Mouse (Mus musculus): ENCODE data around the gene Gm49361.
"Not testable (repeated sequence)": the region's sequence is repeated elsewhere in the genome, so short reads cannot be mapped to it uniquely, and the experiment has no call there.

The Gm49361 gene

GRCm38 (mm10) chr14:57690681-57691080 lies 55.2 kb downstream of the Gm49361 start:
- DNase-seq (ENCODE audit: low spot score in 2 of 2), result no peak

GRCm38 (mm10) chr14:57688066-57688465 lies 57.8 kb downstream of the Gm49361 start:
- not testable (repeated sequence) for DNase-seq (ENCODE audit: low spot score in 2 of 2)

- DNase-seq (ENCODE audit: low spot score in 2 of 2), result no peak
These were observed 58.5 kb downstream of the Gm49361 start for GRCm38 (mm10) chr14:57687441-57687840.

GRCm38 (mm10) chr14:57686647-57687046 lies 59.3 kb downstream of the Gm49361 start:
- no peak for DNase-seq (ENCODE audit: low spot score in 2 of 2)

DNA sequence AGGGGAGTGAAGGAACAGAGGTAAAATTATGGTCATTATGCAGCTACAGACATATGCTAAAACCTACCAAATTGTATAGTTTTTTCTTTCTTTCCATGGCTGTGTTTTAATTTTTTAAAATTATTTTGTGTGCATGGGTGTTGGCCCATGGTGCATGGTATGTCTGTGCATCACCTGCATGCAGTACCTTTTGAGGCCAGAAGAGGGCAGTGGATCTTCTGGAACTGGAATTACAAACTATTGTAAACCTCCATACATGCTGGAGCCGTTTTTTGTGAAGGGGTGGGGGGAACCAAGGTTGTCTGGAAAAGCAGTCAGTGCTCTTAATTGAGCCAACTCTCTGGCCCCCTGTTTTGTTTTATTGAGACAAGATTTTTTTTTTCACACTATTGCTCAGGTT lies 61.3 kb downstream of the Gm49361 start:
- peak in 1 of 2 experiments; percentile 49 for DNase-seq (ENCODE audit: low spot score in 2 of 2)

DNA sequence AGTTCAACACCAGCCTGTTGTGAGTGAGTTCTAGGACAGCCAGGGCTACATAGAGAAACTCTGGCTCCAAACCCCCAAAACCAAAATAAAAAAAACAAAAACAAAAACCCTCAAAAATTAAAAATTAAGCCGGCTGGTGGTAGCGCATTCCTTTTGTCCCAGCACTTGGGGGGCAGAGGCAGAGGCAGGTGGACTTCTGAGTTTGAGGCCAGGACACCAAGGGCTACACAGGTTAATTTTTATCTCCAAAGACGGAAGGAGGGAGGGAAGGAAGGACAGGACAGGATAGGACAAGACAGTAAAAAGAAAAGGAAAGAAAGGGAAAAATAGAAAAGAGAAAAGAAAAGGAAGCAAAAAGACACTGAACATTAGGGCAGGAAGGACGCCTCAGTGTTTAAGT lies 63.2 kb downstream of the Gm49361 start:
- no peak for DNase-seq (ENCODE audit: low spot score in 2 of 2)

- DNase-seq (ENCODE audit: low spot score in 2 of 2), result peak; percentile 66 to 82
These were observed 65.9 kb downstream of the Gm49361 start for GRCm38 (mm10) chr14:57679958-57680535.

DNA sequence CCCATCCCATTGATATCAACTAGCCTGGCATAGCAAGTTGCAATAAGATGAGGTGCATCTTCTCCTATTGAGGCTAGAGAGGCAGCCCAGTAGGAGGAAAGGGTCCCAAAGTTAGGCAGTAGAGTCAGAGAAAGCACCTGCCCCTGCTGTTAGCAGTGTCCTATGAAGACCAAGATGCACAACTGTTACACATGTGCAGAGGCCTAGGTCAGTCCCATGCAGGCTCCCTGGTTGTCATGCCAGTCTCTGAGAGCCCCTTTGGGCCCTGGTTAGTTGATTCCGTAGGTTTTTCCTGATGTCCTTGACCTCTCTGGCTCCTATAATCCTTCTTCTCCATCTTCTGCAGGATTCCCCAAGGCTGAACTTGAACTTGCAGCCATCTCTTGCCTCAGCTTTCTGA lies 66.4 kb downstream of the Gm49361 start:
- no peak for DNase-seq (ENCODE audit: low spot score in 2 of 2)

GRCm38 (mm10) chr14:57675481-57675880 lies 70.4 kb downstream of the Gm49361 start:
- no peak for DNase-seq (ENCODE audit: low spot score in 2 of 2)

DNA sequence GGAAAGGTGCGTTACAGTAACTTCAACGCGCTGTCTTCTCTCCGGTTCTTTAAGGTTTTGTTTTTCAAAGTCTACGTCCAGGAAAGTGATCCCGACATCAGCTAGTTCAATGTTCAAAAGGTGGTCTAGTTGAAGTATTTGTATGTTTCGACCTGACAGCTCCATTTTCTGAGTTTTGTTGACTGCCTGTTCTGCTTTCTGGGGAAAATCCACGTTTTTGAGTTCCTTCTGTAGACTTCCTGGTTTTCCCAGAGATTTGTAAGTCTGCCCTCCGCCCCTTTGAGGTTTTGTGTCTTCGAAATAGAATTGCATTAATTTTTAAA lies 80.3 kb downstream of the Gm49361 start:
- DNase-seq (ENCODE audit: low spot score in 2 of 2), result no peak

- peak; percentile 68 to 84 for DNase-seq (ENCODE audit: low spot score in 2 of 2)
These were observed 80.9 kb downstream of the Gm49361 start, which contains the start of gene Xpo4 for GRCm38 (mm10) chr14:57664822-57665627. Xpo4 (minus strand) TSS chr14:57665430.

DNA sequence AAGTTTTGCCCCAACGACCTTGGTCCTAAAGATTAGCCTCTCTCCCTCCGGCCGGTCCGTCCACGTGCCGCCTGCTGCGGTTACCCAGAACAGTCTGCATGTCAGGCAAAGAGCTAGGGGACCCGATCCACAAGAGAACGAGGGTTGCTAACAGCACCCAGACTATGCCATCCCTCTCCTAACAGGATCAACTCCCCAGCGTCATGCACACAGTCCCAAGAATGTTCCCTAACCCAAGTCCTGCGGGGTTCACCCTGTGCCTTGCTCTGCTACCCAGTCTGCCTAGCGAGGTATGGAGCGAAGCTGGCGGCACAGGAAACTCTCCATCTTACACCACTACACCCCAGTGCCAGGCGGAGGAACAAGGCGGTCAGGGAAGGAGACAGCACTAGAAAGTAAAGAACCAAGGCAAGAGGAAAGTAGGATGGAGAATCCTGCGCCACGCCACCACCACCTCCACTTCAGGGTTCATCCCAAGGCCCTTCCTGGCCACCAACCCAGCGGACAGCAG lies 81.5 kb downstream of the Gm49361 start:
- DNase-seq (ENCODE audit: low spot score in 2 of 2), result no peak

DNA sequence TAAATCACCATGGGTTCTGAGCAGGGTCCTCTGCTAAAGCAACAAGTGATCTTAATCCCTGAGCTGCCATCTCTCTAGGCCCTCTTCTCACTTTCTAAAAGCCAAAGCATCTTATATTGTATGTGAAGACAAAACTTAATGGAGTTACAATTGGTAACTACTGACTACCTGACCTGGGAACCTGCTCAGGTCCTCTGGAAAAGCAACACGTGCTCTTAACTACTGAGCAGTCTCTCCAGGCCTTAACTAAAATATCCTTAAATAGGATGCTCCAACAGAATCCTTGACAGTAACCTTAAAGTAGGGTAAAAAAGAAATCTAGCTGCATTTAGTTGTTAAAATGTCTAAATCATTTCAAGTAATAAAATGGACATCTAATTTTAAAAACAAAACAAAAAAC lies 82.3 kb downstream of the Gm49361 start:
- no peak for DNase-seq (ENCODE audit: low spot score in 2 of 2)

GRCm38 (mm10) chr14:57658301-57658700 lies 87.6 kb downstream of the Gm49361 start:
- no peak for DNase-seq (ENCODE audit: low spot score in 2 of 2)

DNA sequence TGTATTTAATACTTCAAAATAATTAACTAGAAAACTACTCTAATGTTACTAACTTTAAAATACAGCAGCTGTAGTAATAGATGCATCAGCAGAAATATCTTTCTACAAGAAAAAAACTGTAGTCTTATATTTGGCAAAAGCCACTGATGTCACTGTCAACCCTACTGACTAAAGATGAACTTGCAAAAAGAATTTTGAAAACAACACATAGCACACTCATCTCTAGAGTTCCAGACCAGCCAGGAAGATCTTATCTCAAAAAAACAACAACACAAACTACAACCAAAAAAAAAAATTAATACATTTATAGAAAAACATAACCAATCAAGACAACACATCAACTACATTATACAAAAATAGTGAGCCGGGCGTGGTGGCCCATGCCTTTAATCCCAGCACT lies 88.4 kb downstream of the Gm49361 start:
- no peak for DNase-seq (ENCODE audit: low spot score in 2 of 2)

DNA sequence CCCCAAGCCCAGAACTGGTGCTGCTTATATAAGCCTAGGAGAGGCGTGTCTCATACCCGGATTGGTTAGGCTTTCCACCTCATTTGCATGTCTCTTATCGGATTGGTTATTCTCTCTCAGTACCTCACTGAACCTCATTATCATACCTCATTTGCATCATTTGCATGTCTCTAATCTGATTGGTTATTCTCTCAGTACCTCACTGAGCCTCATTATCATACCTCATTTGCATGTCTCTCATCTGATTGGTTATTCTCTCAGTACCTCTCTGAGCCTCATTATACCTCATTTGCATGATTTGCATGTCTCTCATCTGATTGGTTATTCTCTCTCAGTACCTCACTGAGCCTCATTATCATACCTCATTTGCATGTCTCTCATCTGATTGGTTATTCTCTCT lies 89.4 kb downstream of the Gm49361 start:
- not testable (repeated sequence) for DNase-seq (ENCODE audit: low spot score in 2 of 2)

DNA sequence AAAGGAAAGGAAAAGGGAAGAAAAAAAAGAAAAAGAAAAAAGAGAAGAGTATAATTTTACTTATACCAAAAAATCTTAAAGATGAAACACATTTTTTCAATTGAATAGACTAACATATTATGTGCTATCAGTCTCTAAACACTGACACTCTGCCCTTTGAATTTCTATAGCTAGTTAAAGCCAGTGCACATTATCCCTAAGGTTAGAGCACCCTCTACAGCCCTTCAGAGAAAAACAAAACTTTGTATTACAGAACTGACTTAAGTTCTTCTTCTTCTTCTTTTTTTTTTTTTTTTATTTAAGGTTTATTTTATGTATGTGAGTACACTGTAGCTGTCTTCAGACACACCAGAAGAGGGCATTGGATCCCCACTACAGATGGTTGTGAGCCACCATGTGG lies 96.4 kb downstream of the Gm49361 start:
- no peak for DNase-seq (ENCODE audit: low spot score in 2 of 2)

DNA sequence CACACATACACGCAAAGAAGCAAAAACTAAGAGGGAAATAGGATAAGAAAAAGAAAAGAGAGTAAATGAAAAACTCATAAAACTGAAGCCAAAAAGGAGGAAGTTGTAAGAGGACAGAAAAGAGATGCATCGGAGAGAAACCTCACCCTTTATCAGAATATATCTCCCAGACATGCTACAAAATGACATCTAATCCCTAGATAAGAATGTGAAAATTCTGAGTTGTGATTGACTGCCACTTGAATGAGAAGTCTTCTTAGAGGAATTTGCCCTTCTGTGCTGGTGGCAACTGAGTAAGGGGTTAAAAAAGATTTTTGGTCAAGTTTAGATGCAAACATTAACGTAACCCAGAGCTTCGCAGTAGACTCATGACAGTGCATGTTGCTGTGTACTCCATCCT lies 99.7 kb downstream of the Gm49361 start:
- no peak for DNase-seq (ENCODE audit: low spot score in 2 of 2)

DNA sequence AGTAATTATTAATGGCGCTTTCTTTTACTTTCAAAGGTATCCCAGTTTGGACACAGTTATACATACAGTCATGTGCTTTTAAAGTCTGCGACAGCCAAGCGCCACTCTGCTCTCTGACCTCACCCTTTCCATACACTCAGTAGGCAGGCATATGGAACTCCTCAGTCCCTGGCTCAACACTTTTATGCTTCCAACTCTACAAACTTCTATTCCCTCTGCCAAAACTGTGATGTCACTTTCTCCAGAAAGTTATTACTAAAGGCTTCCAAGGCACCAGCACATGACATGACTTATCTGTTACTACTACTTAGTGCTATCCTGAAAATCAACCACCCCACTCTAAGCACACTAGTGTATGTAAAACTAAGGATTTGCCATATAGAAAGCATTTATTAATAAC lies 106.8 kb downstream of the Gm49361 start:
- DNase-seq (ENCODE audit: low spot score in 2 of 2), result no peak

DNA sequence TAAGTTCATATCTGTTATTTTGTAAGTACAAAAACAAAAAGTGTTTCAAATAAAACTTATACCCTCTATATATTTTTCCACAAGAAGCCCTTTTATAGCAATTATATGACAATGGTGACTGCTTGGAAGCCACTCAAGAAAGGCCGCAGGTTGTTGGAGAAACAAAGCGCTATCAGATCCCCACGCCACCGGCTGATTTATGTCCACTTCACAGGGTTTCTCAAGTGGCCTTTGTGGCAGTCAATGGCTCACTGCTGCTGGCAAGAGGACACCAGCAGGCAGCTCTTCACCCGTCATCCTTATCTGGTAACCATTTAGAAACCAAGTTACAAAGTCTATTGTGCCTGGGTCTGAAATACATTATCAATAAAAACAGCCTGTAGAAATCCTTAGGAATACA lies 111.8 kb downstream of the Gm49361 start:
- DNase-seq (ENCODE audit: low spot score in 2 of 2), result no peak

- DNase-seq (ENCODE audit: low spot score in 2 of 2), result no peak
These were observed 116.3 kb downstream of the Gm49361 start for GRCm38 (mm10) chr14:57629595-57629994.

- DNase-seq (ENCODE audit: low spot score in 2 of 2), result no peak
These were observed 123.0 kb downstream of the Gm49361 start for GRCm38 (mm10) chr14:57622934-57623333.

DNA sequence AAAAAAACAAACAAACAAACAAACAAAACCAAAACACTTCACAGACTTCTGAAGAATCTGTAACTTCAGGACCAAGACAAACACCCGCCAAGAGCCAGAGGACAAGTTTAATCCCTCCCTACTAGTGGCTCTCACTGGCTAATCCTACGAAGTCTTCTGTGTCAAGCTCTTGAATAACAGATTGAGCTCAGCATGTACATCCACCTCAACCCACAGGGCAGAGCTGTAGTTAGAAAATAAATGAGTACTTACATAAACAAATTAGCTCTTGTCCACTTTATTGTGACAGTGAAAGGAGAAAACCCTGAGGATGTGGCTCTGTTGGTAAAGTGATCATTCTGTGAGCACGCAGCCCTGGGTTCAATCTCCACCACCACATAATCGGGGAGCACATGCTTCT lies 124.2 kb downstream of the Gm49361 start:
- DNase-seq (ENCODE audit: low spot score in 2 of 2), result no peak
